Mouse (Mus musculus) kidney, embryonic 14.5 days (tissue): ENCODE data around the gene Elf2. TPM values are rescaled to one million over a fixed set of nuclear protein-coding genes. Genes with fewer than 3 reads are reported as not detected.

Experiments used
- ATAC-seq: fragments of 200-750 bp; cut with Nextera tagmentation; 2 replicates; pipeline ENCODE4 v1.8.0; 2017; ENCODE audit warnings: moderate number of reproducible peaks, mild to moderate bottlenecking, moderate TSS enrichment, moderate library complexity; ENCODE audit not compliant: low FRiP score, low TSS enrichment
- H3K27ac ChIP-seq: fragments of 300-500 bp; sonication (generic); 2 replicates; pipeline ENCODE4 v1.5.1; 2014; ENCODE audit warnings: low read depth, mild to moderate bottlenecking, low read length, moderate library complexity, mixed read lengths
- H3K27me3 ChIP-seq: fragments of 300-500 bp; sonication (generic); 2 replicates; pipeline ENCODE4 v1.6.1; 2014; ENCODE audit warnings: mild to moderate bottlenecking, low read length; ENCODE audit not compliant: control insufficient read depth, insufficient read depth
- H3K36me3 ChIP-seq: fragments of 300-500 bp; sonication (generic); 2 replicates; pipeline ENCODE4 v1.6.1; 2014; ENCODE audit warnings: low read length, mixed read lengths; ENCODE audit not compliant: control insufficient read depth, insufficient read depth
- H3K4me1 ChIP-seq: fragments of 300-500 bp; sonication (generic); 2 replicates; pipeline ENCODE4 v1.6.1; 2014; ENCODE audit warnings: low read length, mixed read lengths; ENCODE audit not compliant: control insufficient read depth, insufficient read depth
- H3K4me2 ChIP-seq: fragments of 300-500 bp; sonication (generic); replicated peaks from 2 replicates; pipeline ENCODE4 v1.6.1; 2014; ENCODE audit warnings: low read depth, mild to moderate bottlenecking, low read length
- H3K4me3 ChIP-seq: fragments of 300-500 bp; sonication (generic); 2 replicates; pipeline ENCODE4 v1.5.1; 2014; ENCODE audit warnings: mild to moderate bottlenecking, low read length
- H3K9ac ChIP-seq: fragments of 300-500 bp; sonication (generic); 2 replicates; pipeline ENCODE4 v1.6.1; 2014; ENCODE audit warnings: low read depth, mild to moderate bottlenecking, low read length, moderate library complexity
- H3K9me3 ChIP-seq: fragments of 300-500 bp; sonication (generic); 2 replicates; pipeline ENCODE4 v1.6.1; 2016; ENCODE audit warnings: low read length; ENCODE audit not compliant: control insufficient read depth
- WGBS: fragments of 180-500 bp; shearing (Covaris S2); extraction: QIAGEN DNeasy Blood & Tissue Kit; methylation state at CpG from one replicate; pipeline ENCODE4 v1.1.7; 2014; 5-methylcytosine and 5-hydroxymethylcytosine counted together
- polyA plus RNA-seq: library from polyadenylated mRNA; unstranded; fragments of >200 nt; fragmentation: Nextera tagmentation; extraction: Ambion mirVana; gene quantifications from 2 replicates; pipeline ENCODE4 v1.2.1, GENCODE M21; 2014

Gene Elf2
- polyA plus RNA-seq, 1 experiment from 2014 or later, result 61.6 TPM

DNA sequence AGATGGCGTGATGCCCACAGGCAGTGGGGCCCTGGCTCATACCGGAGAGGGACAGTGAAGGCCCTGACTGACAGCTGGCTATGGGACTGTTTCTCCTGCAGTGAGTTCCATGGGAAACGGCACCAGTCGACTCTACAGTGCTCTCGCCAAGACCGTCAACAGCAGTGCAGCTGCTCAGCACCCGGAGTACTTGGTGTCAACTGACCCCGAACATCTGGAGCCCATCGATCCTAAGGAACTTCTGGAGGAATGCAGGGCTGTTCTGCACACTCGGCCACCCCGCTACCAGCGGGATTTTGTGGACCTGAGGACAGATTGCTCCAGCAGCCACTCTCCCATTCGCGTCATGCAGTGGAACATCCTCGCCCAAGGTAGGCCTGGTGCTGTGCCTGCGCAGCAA is 92.8 kb downstream of the Elf2 start:
- ATAC-seq, result peak; percentile 71

DNA sequence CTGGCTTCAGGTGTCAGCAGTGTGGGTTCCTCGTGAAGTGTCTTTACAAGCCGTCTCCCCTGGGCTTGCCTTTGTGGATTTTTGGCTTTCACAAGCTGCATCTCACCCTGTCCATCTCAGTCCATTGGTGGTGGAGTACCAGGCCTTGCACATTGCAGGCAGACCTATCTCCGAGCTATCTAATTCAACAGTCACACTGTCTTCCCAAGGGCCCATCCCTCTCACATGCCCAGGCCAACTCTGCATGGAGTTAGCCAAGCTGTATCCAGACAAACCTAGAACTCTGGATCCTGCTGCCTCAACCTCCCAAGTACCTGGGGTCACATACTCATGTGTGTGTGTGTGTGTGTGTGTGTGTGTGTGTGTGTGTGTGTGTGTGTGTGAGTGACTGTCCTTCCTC is 100.9 kb downstream of the Elf2 start:
- no peak overlapping the region for H3K4me2 ChIP-seq
- no peaks in the 10 kb centered on the region for H3K9me3 ChIP-seq
- H3K4me3 ChIP-seq, result no peak overlapping the region
- 93% methylated on average over 3 of the region's 3 CpGs for WGBS
- no peaks in the 10 kb centered on the region for H3K4me1 ChIP-seq
- no peaks in the 10 kb centered on the region for H3K27me3 ChIP-seq
- H3K36me3 ChIP-seq, result no peaks in the 10 kb centered on the region
- ATAC-seq, result no peak
- H3K27ac ChIP-seq, result no peak overlapping the region
- no peak overlapping the region for H3K9ac ChIP-seq

More for the DNA sequence above, 92.8 kb downstream of the Elf2 start:
- H3K9me3 ChIP-seq, result no peaks in the 10 kb centered on the region
- WGBS, result 67% methylated on average over 16 of the region's 16 CpGs
- H3K9ac ChIP-seq, result no peak overlapping the region
- H3K4me2 ChIP-seq, result no peak overlapping the region
- H3K36me3 ChIP-seq, result peaks cover 27% of the 10 kb centered on the region
- no peaks in the 10 kb centered on the region for H3K4me1 ChIP-seq
- H3K27me3 ChIP-seq, result no peaks in the 10 kb centered on the region
- no peak overlapping the region for H3K4me3 ChIP-seq
- H3K27ac ChIP-seq, result no peak overlapping the region

GRCm38 (mm10) chr3:51238515-51238914 is 101.9 kb downstream of the Elf2 start:
- ATAC-seq, result no peak
- WGBS, result 77% methylated on average over 7 of the region's 7 CpGs

GRCm38 (mm10) chr3:51234752-51235055 is 105.8 kb downstream of the Elf2 start:
- no peaks in the 10 kb centered on the region for H3K4me1 ChIP-seq
- 80% methylated on average over 5 of the region's 5 CpGs for WGBS
- no peak overlapping the region for H3K4me3 ChIP-seq
- H3K36me3 ChIP-seq, result no peaks in the 10 kb centered on the region
- no peak overlapping the region for H3K9ac ChIP-seq
- no peaks in the 10 kb centered on the region for H3K27me3 ChIP-seq
- no peaks in the 10 kb centered on the region for H3K9me3 ChIP-seq
- no peak overlapping the region for H3K4me2 ChIP-seq
- peak; percentile 32; the same call in 1 of the 2 replicates for ATAC-seq
- no peak overlapping the region for H3K27ac ChIP-seq

More at GRCm38 (mm10) chr3:51238515-51238914, 101.9 kb downstream of the Elf2 start:
- Histone ChIP-seq H3K27ac (no peak overlapping the region), H3K9ac (no peak overlapping the region), H3K27me3 (no peaks in the 10 kb centered on the region), H3K4me3 (no peak overlapping the region), H3K9me3 (no peaks in the 10 kb centered on the region), H3K4me1 (no peaks in the 10 kb centered on the region), H3K4me2 (no peak overlapping the region), H3K36me3 (no peaks in the 10 kb centered on the region)

GRCm38 (mm10) chr3:51233918-51234751 is 106.3 kb downstream of the Elf2 start:
- WGBS, result 45% methylated on average over 13 of the region's 13 CpGs
- peak; percentile 87 for ATAC-seq
- Histone ChIP-seq H3K27ac (no peak overlapping the region), H3K4me3 (no peak overlapping the region), H3K27me3 (no peaks in the 10 kb centered on the region), H3K36me3 (no peaks in the 10 kb centered on the region), H3K9me3 (no peaks in the 10 kb centered on the region), H3K4me2 (no peak overlapping the region), H3K9ac (no peak overlapping the region), H3K4me1 (no peaks in the 10 kb centered on the region)

- Histone ChIP-seq H3K36me3 (no peaks in the 10 kb centered on the region), H3K4me2 (no peak overlapping the region), H3K4me3 (no peak overlapping the region), H3K27me3 (no peaks in the 10 kb centered on the region), H3K9me3 (no peaks in the 10 kb centered on the region), H3K4me1 (no peaks in the 10 kb centered on the region), H3K9ac (no peak overlapping the region), H3K27ac (no peak overlapping the region)
- ATAC-seq, result no peak
- WGBS, result 39% methylated on average over 5 of the region's 5 CpGs
These were observed 107.0 kb downstream of the Elf2 start for GRCm38 (mm10) chr3:51233474-51233873.

DNA sequence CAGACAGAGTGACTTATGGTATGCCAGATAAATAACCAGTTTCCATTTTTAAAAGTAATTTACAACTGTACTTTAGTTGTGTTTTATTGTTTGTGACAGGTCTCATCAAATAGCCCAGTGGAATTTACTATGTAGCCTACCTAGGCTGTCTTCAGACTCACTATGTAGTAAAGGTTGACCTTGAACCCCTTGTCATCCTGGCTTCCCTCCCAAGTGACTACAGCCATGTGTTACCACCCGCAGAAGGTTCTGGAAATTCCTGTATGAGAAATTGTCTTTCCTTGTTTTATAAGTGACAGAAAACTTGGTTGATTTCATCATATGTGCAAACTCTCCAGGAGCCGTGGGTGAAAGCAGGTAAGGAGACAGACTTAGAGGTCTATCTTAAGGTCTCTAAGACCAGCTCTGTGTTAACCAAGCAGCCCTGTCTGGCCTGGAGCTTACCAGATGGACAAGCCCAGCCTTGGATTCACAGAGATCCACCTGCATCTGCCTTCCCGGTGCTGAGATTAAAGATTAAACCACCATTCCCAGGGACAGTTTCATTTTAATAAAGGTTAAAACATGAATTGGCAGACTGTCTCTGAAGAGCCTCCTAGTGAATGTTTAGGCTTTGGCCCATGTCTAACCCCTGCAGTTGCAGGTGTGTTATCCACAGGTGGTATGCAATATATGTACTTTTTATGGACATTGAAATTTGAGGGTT is 108.1 kb downstream of the Elf2 start:
- no peaks in the 10 kb centered on the region for H3K36me3 ChIP-seq

DNA sequence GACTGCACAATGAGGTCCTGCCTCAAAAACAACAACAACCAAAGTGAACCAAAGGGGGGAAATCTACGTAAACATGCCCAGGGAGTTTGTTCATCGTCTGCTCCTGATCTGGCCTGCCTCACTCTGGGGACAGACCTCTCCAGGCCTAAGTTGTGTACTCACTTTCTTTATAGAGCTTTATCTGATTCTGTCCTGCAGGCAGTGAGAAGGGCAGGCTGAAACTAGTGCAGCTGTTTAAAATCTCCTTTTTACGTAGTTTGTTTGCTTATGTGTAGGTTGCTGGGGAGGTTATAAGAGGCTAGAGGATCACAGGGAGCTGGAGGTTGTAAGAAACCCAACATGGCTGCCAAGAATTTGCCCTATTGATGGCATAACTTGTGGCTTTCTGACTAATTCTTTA is 109.0 kb downstream of the Elf2 start:
- Histone ChIP-seq H3K27ac (no peak overlapping the region), H3K4me2 (no peak overlapping the region), H3K4me1 (peaks cover 2% of the 10 kb centered on the region; the same call in 1 of the 2 replicates), H3K27me3 (no peaks in the 10 kb centered on the region), H3K9me3 (no peaks in the 10 kb centered on the region), H3K9ac (no peak overlapping the region), H3K36me3 (no peaks in the 10 kb centered on the region), H3K4me3 (no peak overlapping the region)
- WGBS, result 65% methylated on average over 3 of the region's 3 CpGs
- ATAC-seq, result no peak

More for the DNA sequence above, 108.1 kb downstream of the Elf2 start:
- Histone ChIP-seq H3K4me2 (no peak overlapping the region), H3K9me3 (no peaks in the 10 kb centered on the region), H3K9ac (no peak overlapping the region), H3K4me3 (no peak overlapping the region), H3K27me3 (no peaks in the 10 kb centered on the region), H3K27ac (no peak overlapping the region), H3K4me1 (no peaks in the 10 kb centered on the region)
- WGBS, result 84% methylated on average over 3 of the region's 3 CpGs
- ATAC-seq, result no peak

- Histone ChIP-seq H3K4me2 (no peak overlapping the region), H3K27ac (no peak overlapping the region), H3K36me3 (no peaks in the 10 kb centered on the region), H3K9ac (no peak overlapping the region), H3K27me3 (no peaks in the 10 kb centered on the region), H3K9me3 (no peaks in the 10 kb centered on the region), H3K4me3 (no peak overlapping the region), H3K4me1 (peaks cover 3% of the 10 kb centered on the region; the same call in 1 of the 2 replicates)
- no peak for ATAC-seq
- WGBS, result 83% methylated on average over 5 of the region's 5 CpGs
These were observed 109.6 kb downstream of the Elf2 start for GRCm38 (mm10) chr3:51230886-51231285.
